Mouse (Mus musculus): ENCODE data around the gene Ehf. TPM values are rescaled to one million over a fixed set of nuclear protein-coding genes. Genes with fewer than 3 reads are reported as not detected.

The Ehf gene
- polyA plus RNA-seq, 1 experiment from 2014 or later: not detected

- Histone ChIP-seq H3K4me3 (ENCODE audit: low read depth, low read length) (no peak overlapping the region), H3K27ac (ENCODE audit: low read depth, low read length) (no peak overlapping the region), H3K27me3 (ENCODE audit: control insufficient read depth, insufficient read depth, low read length) (no peaks in the 10 kb centered on the region), H3K4me2 (replicated peaks; ENCODE audit: low read depth, low read length) (no peak overlapping the region), H3K9ac (ENCODE audit: low read depth, low read length) (no peak overlapping the region), H3K36me3 (ENCODE audit: control insufficient read depth, insufficient read depth, low read length) (no peaks in the 10 kb centered on the region), H3K9me3 (ENCODE audit: control insufficient read depth, low read length) (no peaks in the 10 kb centered on the region), H3K4me1 (replicated peaks; ENCODE audit: control insufficient read depth, insufficient read depth, low read length) (no peaks in the 10 kb centered on the region)
- DNase-seq (ENCODE audit: low spot score) (no peak), ATAC-seq (ENCODE audit: low FRiP score) (no peak)
- WGBS: 80% methylated on average over 3 of the region's 3 CpGs
These were observed 32.9 kb upstream of the Ehf start for GRCm38 (mm10) chr2:103336000-103336399.

DNA sequence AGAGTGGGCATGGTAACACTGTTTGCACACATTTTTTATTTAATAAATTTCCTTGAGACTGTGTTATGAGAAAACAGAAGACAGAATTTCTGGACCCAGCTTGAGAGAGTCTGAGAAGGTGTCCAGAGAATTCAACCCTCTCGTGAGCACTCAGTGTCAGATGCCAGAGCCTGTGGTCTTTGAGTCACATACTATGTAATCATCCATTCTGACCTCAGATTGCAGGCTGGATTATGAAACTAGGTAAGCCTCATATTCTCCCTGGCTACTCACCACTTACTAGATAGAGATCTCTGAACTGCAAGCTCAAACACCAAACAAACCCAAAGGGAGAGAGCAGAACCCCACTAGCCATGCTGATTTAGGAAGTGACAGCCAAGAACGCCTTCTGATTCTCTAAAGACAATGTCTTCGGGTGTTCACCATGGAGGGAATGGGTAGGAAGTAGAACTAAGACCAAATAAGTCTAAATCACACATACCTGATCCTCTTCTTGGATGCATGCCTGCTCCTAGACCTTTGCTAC, 28.7 kb upstream of the Ehf start:
- H3K4me2 ChIP-seq (replicated peaks; ENCODE audit: low read depth, low read length): no peak overlapping the region

DNA sequence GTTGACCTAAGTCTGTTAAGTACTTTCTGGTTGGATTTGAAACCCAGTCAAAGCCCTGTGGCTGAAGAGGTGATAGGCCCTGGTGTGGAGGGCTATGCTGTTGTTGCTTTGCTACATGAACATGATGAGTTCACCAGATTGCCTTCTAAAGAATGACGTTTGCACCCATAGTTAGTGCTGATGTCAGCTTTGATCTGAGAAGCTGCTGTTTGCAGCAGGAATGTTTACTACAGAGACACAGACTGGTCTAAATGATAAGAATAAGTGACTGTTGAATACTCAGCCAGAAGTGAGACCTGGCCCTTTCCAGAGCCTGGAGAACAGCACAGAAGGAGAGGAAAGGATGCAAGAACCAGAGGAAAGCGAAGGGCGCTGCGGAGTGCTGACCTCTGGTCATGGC, 25.7 kb upstream of the Ehf start:
- Histone ChIP-seq H3K4me2 (replicated peaks; ENCODE audit: low read depth, low read length) (no peak overlapping the region), H3K27ac (ENCODE audit: low read depth, low read length) (no peak overlapping the region), H3K36me3 (ENCODE audit: control insufficient read depth, insufficient read depth, low read length) (no peaks in the 10 kb centered on the region), H3K4me3 (ENCODE audit: low read depth, low read length) (no peak overlapping the region), H3K9ac (ENCODE audit: low read depth, low read length) (no peak overlapping the region), H3K4me1 (replicated peaks; ENCODE audit: control insufficient read depth, insufficient read depth, low read length) (no peaks in the 10 kb centered on the region), H3K27me3 (ENCODE audit: control insufficient read depth, insufficient read depth, low read length) (no peaks in the 10 kb centered on the region), H3K9me3 (ENCODE audit: control insufficient read depth, low read length) (no peaks in the 10 kb centered on the region)
- 83% methylated on average over 4 of the region's 4 CpGs for WGBS
- DNase-seq (ENCODE audit: low spot score) (no peak), ATAC-seq (ENCODE audit: low FRiP score) (no peak)

More for the DNA sequence above, 28.7 kb upstream of the Ehf start:
- WGBS: 90% methylated on average over 3 of the region's 3 CpGs
- no peak overlapping the region for H3K27ac ChIP-seq (ENCODE audit: low read depth, low read length)
- ATAC-seq (ENCODE audit: low FRiP score) (no peak), DNase-seq (ENCODE audit: low spot score) (no peak)
- no peaks in the 10 kb centered on the region for H3K27me3 ChIP-seq (ENCODE audit: control insufficient read depth, insufficient read depth, low read length)
- no peaks in the 10 kb centered on the region for H3K4me1 ChIP-seq (replicated peaks; ENCODE audit: control insufficient read depth, insufficient read depth, low read length)
- H3K36me3 ChIP-seq (ENCODE audit: control insufficient read depth, insufficient read depth, low read length): no peaks in the 10 kb centered on the region
- no peak overlapping the region for H3K4me3 ChIP-seq (ENCODE audit: low read depth, low read length)
- no peaks in the 10 kb centered on the region for H3K9me3 ChIP-seq (ENCODE audit: control insufficient read depth, low read length)
- no peak overlapping the region for H3K9ac ChIP-seq (ENCODE audit: low read depth, low read length)

GRCm38 (mm10) chr2:103325301-103326048, 22.4 kb upstream of the Ehf start:
- no peaks in the 10 kb centered on the region for H3K27me3 ChIP-seq (ENCODE audit: control insufficient read depth, insufficient read depth, low read length)
- no peak overlapping the region for H3K4me2 ChIP-seq (replicated peaks; ENCODE audit: low read depth, low read length)
- no peaks in the 10 kb centered on the region for H3K9me3 ChIP-seq (ENCODE audit: control insufficient read depth, low read length)
- H3K9ac ChIP-seq (ENCODE audit: low read depth, low read length): no peak overlapping the region
- no peak overlapping the region for H3K4me3 ChIP-seq (ENCODE audit: low read depth, low read length)
- H3K36me3 ChIP-seq (ENCODE audit: control insufficient read depth, insufficient read depth, low read length): no peaks in the 10 kb centered on the region
- no peak for ATAC-seq (ENCODE audit: low FRiP score)
- 79% methylated on average over 7 of the region's 7 CpGs for WGBS
- H3K4me1 ChIP-seq (replicated peaks; ENCODE audit: control insufficient read depth, insufficient read depth, low read length): no peaks in the 10 kb centered on the region
- DNase-seq (ENCODE audit: low spot score): no peak
- no peak overlapping the region for H3K27ac ChIP-seq (ENCODE audit: low read depth, low read length)

DNA sequence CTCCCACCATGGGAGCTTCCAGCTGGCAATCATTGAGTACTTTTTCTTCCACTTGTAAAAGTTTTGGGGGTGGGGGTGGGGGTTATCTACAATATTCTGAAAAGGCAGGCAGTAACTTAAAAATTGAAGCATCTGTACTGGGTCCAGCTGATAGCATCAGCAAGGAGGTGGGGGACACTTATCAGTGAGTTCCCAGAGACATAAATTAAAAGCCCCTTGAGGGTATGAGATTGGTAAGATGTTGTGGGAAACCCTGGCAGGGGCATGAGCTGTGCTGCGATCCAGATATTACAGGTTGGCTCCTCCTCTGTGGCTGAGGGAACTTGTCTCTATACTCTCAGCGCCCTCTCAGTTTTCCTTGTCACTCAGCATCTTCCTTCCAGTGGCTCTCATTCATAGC, 21.2 kb upstream of the Ehf start:
- DNase-seq (ENCODE audit: low spot score): no peak
- H3K4me3 ChIP-seq (ENCODE audit: low read depth, low read length): no peak overlapping the region
- no peaks in the 10 kb centered on the region for H3K27me3 ChIP-seq (ENCODE audit: control insufficient read depth, insufficient read depth, low read length)
- H3K4me1 ChIP-seq (replicated peaks; ENCODE audit: control insufficient read depth, insufficient read depth, low read length): no peaks in the 10 kb centered on the region
- WGBS: 68% methylated on average over 2 of the region's 2 CpGs
- H3K27ac ChIP-seq (ENCODE audit: low read depth, low read length): no peak overlapping the region
- ATAC-seq (ENCODE audit: low FRiP score): no peak
- H3K9ac ChIP-seq (ENCODE audit: low read depth, low read length): no peak overlapping the region
- H3K4me2 ChIP-seq (replicated peaks; ENCODE audit: low read depth, low read length): no peak overlapping the region
- no peaks in the 10 kb centered on the region for H3K36me3 ChIP-seq (ENCODE audit: control insufficient read depth, insufficient read depth, low read length)
- H3K9me3 ChIP-seq (ENCODE audit: control insufficient read depth, low read length): no peaks in the 10 kb centered on the region

- Histone ChIP-seq H3K36me3 (ENCODE audit: control insufficient read depth, insufficient read depth, low read length) (no peaks in the 10 kb centered on the region), H3K9me3 (ENCODE audit: control insufficient read depth, low read length) (no peaks in the 10 kb centered on the region), H3K27me3 (ENCODE audit: control insufficient read depth, insufficient read depth, low read length) (no peaks in the 10 kb centered on the region), H3K4me2 (replicated peaks; ENCODE audit: low read depth, low read length) (no peak overlapping the region), H3K4me1 (replicated peaks; ENCODE audit: control insufficient read depth, insufficient read depth, low read length) (no peaks in the 10 kb centered on the region), H3K27ac (ENCODE audit: low read depth, low read length) (no peak overlapping the region), H3K4me3 (ENCODE audit: low read depth, low read length) (no peak overlapping the region), H3K9ac (ENCODE audit: low read depth, low read length) (no peak overlapping the region)
- ATAC-seq (ENCODE audit: low FRiP score) (no peak), DNase-seq (ENCODE audit: low spot score) (no peak)
- WGBS: 76% methylated on average over 1 of the region's 1 CpGs
These were observed 19.1 kb upstream of the Ehf start for GRCm38 (mm10) chr2:103322171-103322570.

- Histone ChIP-seq H3K9ac (ENCODE audit: low read depth, low read length) (no peak overlapping the region), H3K27ac (ENCODE audit: low read depth, low read length) (no peak overlapping the region), H3K9me3 (ENCODE audit: control insufficient read depth, low read length) (no peaks in the 10 kb centered on the region), H3K27me3 (ENCODE audit: control insufficient read depth, insufficient read depth, low read length) (no peaks in the 10 kb centered on the region), H3K4me2 (replicated peaks; ENCODE audit: low read depth, low read length) (no peak overlapping the region), H3K4me1 (replicated peaks; ENCODE audit: control insufficient read depth, insufficient read depth, low read length) (no peaks in the 10 kb centered on the region), H3K36me3 (ENCODE audit: control insufficient read depth, insufficient read depth, low read length) (no peaks in the 10 kb centered on the region), H3K4me3 (ENCODE audit: low read depth, low read length) (no peak overlapping the region)
- DNase-seq (ENCODE audit: low spot score) (no peak), ATAC-seq (ENCODE audit: low FRiP score) (no peak)
- WGBS: 88% methylated on average over 4 of the region's 4 CpGs
These were observed 18.6 kb upstream of the Ehf start for GRCm38 (mm10) chr2:103321638-103322037.

GRCm38 (mm10) chr2:103314002-103314401, 10.9 kb upstream of the Ehf start:
- Histone ChIP-seq H3K4me3 (ENCODE audit: low read depth, low read length) (no peak overlapping the region), H3K9ac (ENCODE audit: low read depth, low read length) (no peak overlapping the region), H3K27me3 (ENCODE audit: control insufficient read depth, insufficient read depth, low read length) (no peaks in the 10 kb centered on the region), H3K4me1 (replicated peaks; ENCODE audit: control insufficient read depth, insufficient read depth, low read length) (no peaks in the 10 kb centered on the region), H3K4me2 (replicated peaks; ENCODE audit: low read depth, low read length) (no peak overlapping the region), H3K9me3 (ENCODE audit: control insufficient read depth, low read length) (no peaks in the 10 kb centered on the region), H3K36me3 (ENCODE audit: control insufficient read depth, insufficient read depth, low read length) (no peaks in the 10 kb centered on the region), H3K27ac (ENCODE audit: low read depth, low read length) (no peak overlapping the region)
- ATAC-seq (ENCODE audit: low FRiP score): no peak
- 69% methylated on average over 4 of the region's 4 CpGs for WGBS
- DNase-seq (ENCODE audit: low spot score): no peak

DNA sequence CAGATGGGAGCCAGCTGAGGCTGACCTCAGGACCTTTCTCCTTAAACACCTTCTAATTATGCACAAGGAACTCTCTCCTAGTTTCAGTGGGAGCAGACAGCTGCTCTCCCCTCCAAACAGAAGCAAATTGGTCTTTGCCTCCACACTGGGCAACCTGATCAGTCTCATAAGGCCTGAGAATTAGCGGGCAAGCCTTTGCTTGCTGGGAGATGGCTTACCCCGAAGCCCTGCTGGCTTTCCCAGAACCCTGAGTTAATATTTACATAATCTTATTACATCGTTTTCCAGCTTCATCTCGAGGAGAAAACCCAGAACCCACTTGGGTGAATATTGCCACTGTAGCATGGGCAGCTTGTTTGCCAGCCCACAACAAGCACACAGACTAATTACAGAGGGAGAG, 9.6 kb upstream of the Ehf start:
- 56% methylated on average over 4 of the region's 4 CpGs for WGBS
- ATAC-seq (ENCODE audit: low FRiP score): no peak
- H3K4me2 ChIP-seq (replicated peaks; ENCODE audit: low read depth, low read length): no peak overlapping the region

More for the DNA sequence above, 9.6 kb upstream of the Ehf start:
- H3K9me3 ChIP-seq (ENCODE audit: control insufficient read depth, low read length): no peaks in the 10 kb centered on the region
- no peak for DNase-seq (ENCODE audit: low spot score)
- no peaks in the 10 kb centered on the region for H3K4me1 ChIP-seq (replicated peaks; ENCODE audit: control insufficient read depth, insufficient read depth, low read length)
- H3K36me3 ChIP-seq (ENCODE audit: control insufficient read depth, insufficient read depth, low read length): no peaks in the 10 kb centered on the region
- no peak overlapping the region for H3K27ac ChIP-seq (ENCODE audit: low read depth, low read length)
- H3K27me3 ChIP-seq (ENCODE audit: control insufficient read depth, insufficient read depth, low read length): no peaks in the 10 kb centered on the region
- no peak overlapping the region for H3K4me3 ChIP-seq (ENCODE audit: low read depth, low read length)
- H3K9ac ChIP-seq (ENCODE audit: low read depth, low read length): no peak overlapping the region

All from hindbrain, embryonic 11.5 days (tissue).